Mouse (Mus musculus) embryonic facial prominence, embryonic 10.5 days (tissue): Measurements from ENCODE around the gene Hoxa4. TPM values are rescaled to one million over a fixed set of nuclear protein-coding genes. Genes with fewer than 3 reads are reported as not detected.

Experiments
- DNase-seq: peaks from one replicate; pipeline ENCODE4 v3.0.0-alpha.2; 2017; ENCODE audit warnings: low spot score
- H3K27ac ChIP-seq: fragments of 300-500 bp; sonication (generic); replicated peaks from 2 replicates; pipeline ENCODE4 v1.5.1; 2016; ENCODE audit warnings: mild to moderate bottlenecking
- H3K27me3 ChIP-seq: fragments of 300-500 bp; sonication (generic); replicated peaks from 2 replicates; pipeline ENCODE4 v1.6.1; 2016; ENCODE audit warnings: low read depth, mild to moderate bottlenecking; ENCODE audit not compliant: poor library complexity, severe bottlenecking
- H3K36me3 ChIP-seq: fragments of 300-500 bp; sonication (generic); replicated peaks from 2 replicates; pipeline ENCODE4 v1.6.1; 2016; ENCODE audit warnings: mild to moderate bottlenecking, moderate library complexity
- H3K4me1 ChIP-seq: fragments of 300-500 bp; sonication (generic); 2 replicates; pipeline ENCODE4 v1.6.1; 2016
- H3K4me3 ChIP-seq: fragments of 300-500 bp; sonication (generic); 2 replicates; pipeline ENCODE4 v1.5.1; 2016; ENCODE audit warnings: mild to moderate bottlenecking, moderate library complexity
- H3K9me3 ChIP-seq: fragments of 300-500 bp; sonication (generic); 2 replicates; pipeline ENCODE4 v1.6.1; 2016; ENCODE audit warnings: mild to moderate bottlenecking
- WGBS: fragments of 180-500 bp; shearing (Covaris S2); methylation state at CpG from one replicate; pipeline ENCODE4 v1.1.7; 2016; 5-methylcytosine and 5-hydroxymethylcytosine counted together
- polyA plus RNA-seq: library from polyadenylated mRNA; unstranded; fragments of >200 nt; fragmentation: Nextera tagmentation; extraction: Ambion mirVana; gene quantifications from 2 replicates; pipeline ENCODE4 v1.2.1, GENCODE M21; 2016

Hoxa4 gene
- polyA plus RNA-seq: 0.09 TPM in 1 of 2 replicates, not detected in the other

GRCm38 (mm10) chr6:52190906-52191810, at the start of gene Hoxa4:
Gene Hoxa4 (minus strand): TSS chr6:52191753.
- Histone ChIP-seq H3K27ac (no peak within 1 kb of the TSS), H3K27me3 (peaks cover 100% of the 10 kb centered on the region), H3K4me3 (peak within 1 kb of the TSS; percentile 55), H3K36me3 (no peaks in the 10 kb centered on the region), H3K4me1 (peaks cover 14% of the 10 kb centered on the region), H3K9me3 (no peaks in the 10 kb centered on the region)
- DNase-seq: peak; percentile 44
- under 1% methylated on average over 94 of the region's 102 CpGs for WGBS

- H3K4me1 ChIP-seq: peaks cover 11% of the 10 kb centered on the region; the same call in 1 of the 2 replicates
- WGBS: 4% methylated on average over 9 of the region's 9 CpGs
- H3K36me3 ChIP-seq: no peaks in the 10 kb centered on the region
- H3K4me3 ChIP-seq: no peak overlapping the region
- peak; percentile 34 for DNase-seq
- no peak overlapping the region for H3K27ac ChIP-seq
- no peaks in the 10 kb centered on the region for H3K9me3 ChIP-seq
- H3K27me3 ChIP-seq: peaks cover 100% of the 10 kb centered on the region
Measured at GRCm38 (mm10) chr6:52241001-52241621, 49.6 kb upstream of the Hoxa4 start.

- H3K27me3 ChIP-seq: peaks cover 100% of the 10 kb centered on the region
- H3K36me3 ChIP-seq: no peaks in the 10 kb centered on the region
- H3K4me3 ChIP-seq: peak within 1 kb of the TSS; percentile 27; the same call in 1 of the 2 replicates
- H3K27ac ChIP-seq: no peak within 1 kb of the TSS
- peaks cover 11% of the 10 kb centered on the region; the same call in 1 of the 2 replicates for H3K4me1 ChIP-seq
- WGBS: under 1% methylated on average over 35 of the region's 35 CpGs
- DNase-seq: peak; percentile 90
- no peaks in the 10 kb centered on the region for H3K9me3 ChIP-seq
Measured at GRCm38 (mm10) chr6:52240389-52241000, 48.9 kb upstream of the Hoxa4 start, which contains the start of gene Hoxa10. Gene Hoxa10 (minus strand): TSS chr6:52240854.

GRCm38 (mm10) chr6:52239625-52240388, 48.3 kb upstream of the Hoxa4 start:
- Histone ChIP-seq H3K4me1 (peaks cover 5% of the 10 kb centered on the region; the same call in 1 of the 2 replicates), H3K27ac (no peak overlapping the region), H3K27me3 (peaks cover 100% of the 10 kb centered on the region), H3K36me3 (no peaks in the 10 kb centered on the region), H3K4me3 (peak overlapping the region; percentile 27; the same call in 1 of the 2 replicates), H3K9me3 (no peaks in the 10 kb centered on the region)
- WGBS: 2% methylated on average over 30 of the region's 30 CpGs
- no peak for DNase-seq

- peak; percentile 54 for DNase-seq
- Histone ChIP-seq H3K36me3 (no peaks in the 10 kb centered on the region), H3K9me3 (no peaks in the 10 kb centered on the region), H3K4me1 (peaks cover 11% of the 10 kb centered on the region; the same call in 1 of the 2 replicates), H3K4me3 (no peak overlapping the region), H3K27me3 (peaks cover 100% of the 10 kb centered on the region), H3K27ac (no peak overlapping the region)
- WGBS: 1% methylated on average over 7 of the region's 7 CpGs
Measured at GRCm38 (mm10) chr6:52238976-52239375, 47.4 kb upstream of the Hoxa4 start.

- Histone ChIP-seq H3K27ac (no peak overlapping the region), H3K9me3 (no peaks in the 10 kb centered on the region)
- 1% methylated on average over 7 of the region's 7 CpGs for WGBS
Measured at GRCm38 (mm10) chr6:52238155-52238545, 46.6 kb upstream of the Hoxa4 start.

GRCm38 (mm10) chr6:52237346-52238154, 46.0 kb upstream of the Hoxa4 start:
- Histone ChIP-seq H3K27me3 (peaks cover 100% of the 10 kb centered on the region), H3K27ac (no peak overlapping the region), H3K9me3 (no peaks in the 10 kb centered on the region), H3K4me3 (no peak overlapping the region), H3K4me1 (peaks cover 6% of the 10 kb centered on the region; the same call in 1 of the 2 replicates), H3K36me3 (no peaks in the 10 kb centered on the region)
- WGBS: 7% methylated on average over 10 of the region's 10 CpGs
- DNase-seq: peak; percentile 40

More at GRCm38 (mm10) chr6:52238155-52238545, 46.6 kb upstream of the Hoxa4 start:
- Histone ChIP-seq H3K4me1 (peaks cover 6% of the 10 kb centered on the region; the same call in 1 of the 2 replicates), H3K4me3 (no peak overlapping the region), H3K36me3 (no peaks in the 10 kb centered on the region), H3K27me3 (peaks cover 100% of the 10 kb centered on the region)
- DNase-seq: peak; percentile 36

GRCm38 (mm10) chr6:52236806-52237205, 45.3 kb upstream of the Hoxa4 start:
- WGBS: 7% methylated on average over 3 of the region's 3 CpGs
- Histone ChIP-seq H3K27me3 (peaks cover 100% of the 10 kb centered on the region), H3K4me3 (no peak overlapping the region), H3K27ac (no peak overlapping the region), H3K36me3 (no peaks in the 10 kb centered on the region), H3K4me1 (peaks cover 6% of the 10 kb centered on the region; the same call in 1 of the 2 replicates), H3K9me3 (no peaks in the 10 kb centered on the region)
- peak; percentile 29 for DNase-seq

GRCm38 (mm10) chr6:52235866-52236265, 44.3 kb upstream of the Hoxa4 start:
- H3K27me3 ChIP-seq: peaks cover 100% of the 10 kb centered on the region
- peak; percentile 16 for DNase-seq
- H3K27ac ChIP-seq: no peak overlapping the region
- no peak overlapping the region for H3K4me3 ChIP-seq
- H3K9me3 ChIP-seq: no peaks in the 10 kb centered on the region
- 17% methylated on average over 6 of the region's 6 CpGs for WGBS
- no peaks in the 10 kb centered on the region for H3K36me3 ChIP-seq
- H3K4me1 ChIP-seq: peaks cover 6% of the 10 kb centered on the region; the same call in 1 of the 2 replicates

GRCm38 (mm10) chr6:52235267-52235666, 43.7 kb upstream of the Hoxa4 start:
- DNase-seq: peak; percentile 35
- H3K9me3 ChIP-seq: no peaks in the 10 kb centered on the region
- peaks cover 9% of the 10 kb centered on the region; the same call in 1 of the 2 replicates for H3K4me1 ChIP-seq
- H3K4me3 ChIP-seq: no peak overlapping the region
- H3K27ac ChIP-seq: no peak overlapping the region
- H3K36me3 ChIP-seq: no peaks in the 10 kb centered on the region
- H3K27me3 ChIP-seq: peaks cover 100% of the 10 kb centered on the region
- 29% methylated on average over 9 of the region's 9 CpGs for WGBS
